8 mouse cellular contexts compared by ENCODE assay signal in the genomic region with DNA sequence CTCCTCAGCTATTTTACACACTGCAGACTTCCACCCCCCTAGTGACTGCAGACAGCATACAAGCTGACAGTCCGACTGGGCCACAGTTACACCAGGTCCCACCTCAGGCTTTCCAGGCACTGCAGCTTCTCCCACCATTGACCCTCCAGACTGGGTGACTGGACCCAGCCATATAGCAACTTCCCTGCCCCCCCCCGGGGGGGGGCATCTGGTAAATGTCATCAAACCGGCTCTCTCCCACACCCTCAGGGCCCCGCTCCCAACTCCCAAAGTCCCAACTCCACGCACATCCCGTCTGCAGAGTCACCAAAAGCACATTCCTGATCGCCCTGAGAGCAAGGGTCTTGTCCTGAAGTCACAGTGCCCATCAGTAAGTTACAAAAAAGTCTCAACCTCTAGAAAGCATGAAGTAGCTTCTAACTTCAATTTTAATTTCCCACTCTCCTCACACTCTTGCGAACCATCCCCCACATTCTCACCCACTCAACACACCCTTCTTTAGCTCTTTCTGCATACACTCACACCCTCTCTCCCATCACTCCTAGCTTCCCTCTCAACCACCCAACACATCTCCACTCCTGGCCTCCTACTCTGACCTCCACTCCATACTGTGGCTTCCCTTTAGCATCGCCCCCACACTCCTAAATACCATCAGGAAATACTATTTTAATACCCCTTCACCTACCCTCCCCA. TPM values are rescaled to one million over a fixed set of nuclear protein-coding genes. Genes with fewer than 3 reads are reported as not detected.
A peak's percentile ranks its signal among the peaks of the same experiment; 100 is the strongest.
DNase-seq lines count a peak whose midpoint lies in the region; TF ChIP-seq lines count a peak whose summit lies in the region.

No protein-coding gene starts in this region.

- TF ChIP-seq POLR2A in spleen, adult 2 months (IDR thresholded peaks at IDR 0.05; ENCODE audit: low read depth, low read length) = no peak

- H3K4me3 ChIP-seq in spleen, adult 2 months (ENCODE audit: extremely low read depth, insufficient read depth, insufficient read length) = peak overlapping the region; percentile 37; the same call in 1 of the 2 replicates

- WGBS in spleen, adult 2 months = 55% methylated on average over 9 of the region's 9 CpGs

- H3K4me1 ChIP-seq in spleen, adult 2 months (ENCODE audit: control insufficient read depth, insufficient read depth, insufficient read length) = peaks cover 6% of the 10 kb centered on the region; the same call in 1 of the 2 replicates

- no peaks in the 10 kb centered on the region for H3K36me3 ChIP-seq in spleen, adult 2 months (ENCODE audit: control insufficient read depth, insufficient read depth, low read length)

- TF ChIP-seq CTCF in spleen, adult 2 months (IDR thresholded peaks at IDR 0.05; ENCODE audit: extremely low read depth, insufficient read depth, insufficient read length, insufficient replicate concordance) = no peak

- no peaks in the 10 kb centered on the region for H3K27me3 ChIP-seq in spleen, adult 2 months (ENCODE audit: control insufficient read depth, insufficient read depth, low read length)

- DNase-seq in adrenal gland, postnatal 10 days = peak; percentile 42
- DNase-seq in adrenal gland, adult 8-10 months = no peak
- no peak for DNase-seq in spleen, adult 2 months (ENCODE audit: low read depth in 1 of 2, low spot score in 2 of 2)
- no peak for DNase-seq in spleen, postnatal 4 days (ENCODE audit: low spot score in 2 of 2)
- peak; percentile 15 for DNase-seq in liver
- DNase-seq in telencephalon, adult 2 months (ENCODE audit: low read depth, low spot score) = peak; percentile 69
- no peak for DNase-seq in c-Kit-positive CD71-positive TER-119-positive erythroid progenitor cells, embryonic 14.5 days (ENCODE audit: low spot score)
- no peak for DNase-seq in urinary bladder, postnatal 4 days (ENCODE audit: low spot score in 2 of 2)

- H3K27ac ChIP-seq in spleen, adult 2 months (ENCODE audit: insufficient read depth, low read length) = peak overlapping the region; percentile 53; the same call in 1 of the 2 replicates

RNA-seq across cellular contexts. Expression of a gene that starts 1.6 kb away (rescaled TPM):
- total RNA-seq in adrenal gland, postnatal 10 days (2021) = 100 to 1,000 TPM; 236 to 261 TPM
- 100 to 1,000 TPM; 184 to 285 (median 233) TPM for total RNA-seq in adrenal gland, adult 8-10 months (2022)
- 156 and 192 TPM in 2 replicates for polyA plus RNA-seq in spleen, adult 2 months (2012; rRNA removed)

RNA-seq across cellular contexts. Expression of a gene that starts 21.2 kb away (rescaled TPM):
- total RNA-seq in adrenal gland, postnatal 10 days (2021) = 100 to 1,000 TPM; 240 to 250 TPM
- 100 to 1,000 TPM; 232 to 255 (median 240) TPM for total RNA-seq in adrenal gland, adult 8-10 months (2022)
- 218 and 234 TPM in 2 replicates for polyA plus RNA-seq in spleen, adult 2 months (2012; rRNA removed)

RNA-seq across cellular contexts. Expression of a gene that starts 21.4 kb away (rescaled TPM):
- 1 to 10 TPM; 3.3 to 4.9 TPM for total RNA-seq in adrenal gland, postnatal 10 days (2021)
- 1 to 10 TPM; 1.4 to 3.9 (median 1.8) TPM for total RNA-seq in adrenal gland, adult 8-10 months (2022)
- polyA plus RNA-seq in spleen, adult 2 months (2012; rRNA removed) = 174 and 236 TPM in 2 replicates

Comparison
In these comparisons a context has a peak if more than half of its experiments do, and no peak if none do; other contexts are left out.
1. DNase-seq: peak in adrenal gland, postnatal 10 days (single experiment), liver (single experiment) and telencephalon, adult 2 months (single experiment); none in adrenal gland, adult 8-10 months (single experiment), spleen, adult 2 months (0 of 2), spleen, postnatal 4 days (0 of 2), c-Kit-positive CD71-positive TER-119-positive erythroid progenitor cells, embryonic 14.5 days (single experiment) and urinary bladder, postnatal 4 days (0 of 2).